Mouse (Mus musculus): ENCODE measurements at regions not wholly inside any gene's neighbourhood (a gene's known extent, or its start where the extent isn't known, plus 50 kb on each side); places are given as distances from the start of the nearest gene placed in this dataset.

DNA sequence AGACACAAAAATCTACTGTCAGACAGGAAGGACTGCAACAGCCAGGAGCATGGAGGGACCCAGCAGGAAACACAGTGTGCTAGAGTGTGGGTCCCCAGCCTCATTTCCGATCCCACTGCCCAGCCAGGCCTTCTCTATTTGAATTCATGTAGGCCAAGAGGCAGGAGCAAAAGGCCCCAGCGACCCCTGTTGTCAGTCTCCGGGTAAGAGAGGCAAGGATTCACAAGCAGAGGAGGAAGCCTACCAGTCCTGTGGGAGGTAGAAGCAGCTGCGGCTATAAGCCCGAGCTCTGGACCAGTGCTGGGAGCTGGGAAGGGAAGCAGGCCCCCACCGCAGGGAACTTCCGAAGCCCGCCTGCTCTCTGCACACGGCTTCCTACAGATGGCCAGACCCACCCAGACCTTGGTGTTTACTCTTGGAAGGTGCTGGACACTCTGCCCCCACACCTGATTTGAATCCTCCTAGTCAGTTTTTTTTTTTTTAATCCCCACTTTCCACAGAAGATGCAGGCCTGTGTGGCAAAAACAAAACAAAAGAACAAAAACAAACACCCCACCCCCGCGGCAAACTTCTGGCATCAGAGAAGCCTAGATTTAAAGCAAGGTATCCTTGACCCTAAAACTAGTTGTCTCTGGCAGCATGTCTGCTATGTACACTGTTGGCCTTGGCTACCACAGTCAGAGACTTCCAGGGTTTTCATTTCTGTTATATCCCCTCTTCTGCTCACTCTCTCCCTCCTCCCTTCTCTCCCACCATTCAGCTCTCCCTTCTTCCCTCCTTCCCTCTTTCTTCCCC lies 420.6 kb upstream of the Trpc7 start:
- no peaks in the 10 kb centered on the region for H3K27me3 ChIP-seq
- no peak overlapping the region for H3K4me2 ChIP-seq
- WGBS = 25% methylated on average over 11 of the region's 11 CpGs
- ATAC-seq = no peak; the same call in 1 of the 2 replicates
- no peaks in the 10 kb centered on the region for H3K9me3 ChIP-seq (replicated peaks)
- H3K9ac ChIP-seq = no peak overlapping the region
- H3K27ac ChIP-seq = no peak overlapping the region
- H3K4me1 ChIP-seq = peaks cover 23% of the 10 kb centered on the region
- no peaks in the 10 kb centered on the region for H3K36me3 ChIP-seq (ENCODE audit: poor library complexity, severe bottlenecking)
- no peak overlapping the region for H3K4me3 ChIP-seq

DNA sequence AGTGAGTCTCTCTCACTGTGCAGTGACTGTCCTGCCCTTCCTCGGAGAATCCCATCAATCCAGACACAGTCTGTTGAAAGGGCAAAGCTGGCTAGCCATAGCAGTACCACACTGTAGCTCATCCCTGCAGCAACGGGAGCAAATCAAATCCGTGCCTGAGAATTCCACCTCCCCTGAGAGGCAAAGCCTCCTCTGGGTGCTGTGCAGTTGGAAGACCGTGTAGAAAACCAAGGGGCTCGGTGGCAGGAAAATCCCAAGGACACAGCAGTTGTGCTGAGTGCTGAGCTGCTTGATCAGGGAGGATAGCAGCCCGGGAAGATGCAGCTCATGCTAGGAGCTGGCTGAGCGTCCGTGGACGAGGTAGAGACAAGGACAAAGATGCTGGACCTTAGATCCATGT lies 418.7 kb upstream of the Trpc7 start:
- peaks cover 23% of the 10 kb centered on the region for H3K4me1 ChIP-seq
- 36% methylated on average over 9 of the region's 9 CpGs for WGBS

DNA sequence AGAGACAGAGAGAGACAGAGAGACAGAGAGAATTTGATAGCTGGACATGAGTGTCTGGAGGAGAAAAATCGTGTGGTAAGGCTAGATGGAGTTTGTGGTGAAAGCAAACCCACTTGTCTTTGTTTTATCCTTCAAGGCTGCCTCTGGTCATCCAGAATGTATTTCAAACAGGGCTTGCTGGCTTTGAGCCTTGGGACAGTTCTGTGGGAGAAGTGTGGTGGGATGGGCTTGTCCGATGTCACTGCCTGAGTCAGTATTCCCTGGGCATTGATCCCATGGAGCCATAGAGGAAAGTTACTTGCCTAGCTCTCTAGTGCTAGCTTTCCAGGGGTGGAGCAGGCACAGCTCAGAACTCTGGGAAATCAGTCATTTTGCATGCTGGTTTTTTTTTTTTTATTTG lies 417.9 kb upstream of the Trpc7 start:
- Histone ChIP-seq H3K27ac (no peak overlapping the region), H3K27me3 (no peaks in the 10 kb centered on the region), H3K4me2 (no peak overlapping the region), H3K4me1 (peaks cover 23% of the 10 kb centered on the region), H3K4me3 (no peak overlapping the region), H3K9ac (no peak overlapping the region), H3K9me3 (replicated peaks) (no peaks in the 10 kb centered on the region; the same call in 1 of the 2 replicates), H3K36me3 (ENCODE audit: poor library complexity, severe bottlenecking) (no peaks in the 10 kb centered on the region)
- no peak for ATAC-seq
- 42% methylated on average over 2 of the region's 2 CpGs for WGBS

More for the DNA sequence above, 418.7 kb upstream of the Trpc7 start:
- no peak overlapping the region for H3K4me2 ChIP-seq
- H3K36me3 ChIP-seq (ENCODE audit: poor library complexity, severe bottlenecking) = no peaks in the 10 kb centered on the region
- H3K27ac ChIP-seq = no peak overlapping the region
- ATAC-seq = no peak
- no peak overlapping the region for H3K4me3 ChIP-seq
- no peaks in the 10 kb centered on the region for H3K27me3 ChIP-seq
- no peaks in the 10 kb centered on the region; the same call in 1 of the 2 replicates for H3K9me3 ChIP-seq (replicated peaks)
- H3K9ac ChIP-seq = no peak overlapping the region

DNA sequence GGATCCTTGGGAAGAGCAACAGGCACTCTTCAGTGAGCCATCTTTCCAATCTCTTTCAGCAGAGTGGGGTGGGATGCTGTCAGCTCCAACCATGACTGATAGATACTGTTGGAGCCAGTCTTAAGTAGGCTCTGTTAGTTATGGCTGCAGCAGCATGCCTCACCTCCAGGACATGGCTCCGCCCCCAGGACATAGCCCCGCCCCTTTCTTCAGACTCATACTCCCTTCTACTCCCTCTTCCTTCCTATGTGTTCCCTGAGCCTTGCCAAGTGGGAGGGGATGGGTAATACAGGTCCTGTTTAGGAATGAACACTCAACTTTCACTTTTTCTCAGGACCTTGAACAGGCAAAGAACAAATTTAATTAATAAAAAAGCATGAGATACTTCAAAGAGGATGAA lies 415.4 kb upstream of the Trpc7 start:
- H3K27me3 ChIP-seq = no peaks in the 10 kb centered on the region
- H3K27ac ChIP-seq = no peak overlapping the region
- H3K4me3 ChIP-seq = no peak overlapping the region
- H3K9ac ChIP-seq = no peak overlapping the region
- ATAC-seq = no peak
- no peak overlapping the region for H3K4me2 ChIP-seq
- H3K36me3 ChIP-seq (ENCODE audit: poor library complexity, severe bottlenecking) = no peaks in the 10 kb centered on the region
- H3K4me1 ChIP-seq = peaks cover 19% of the 10 kb centered on the region
- 62% methylated on average over 2 of the region's 2 CpGs for WGBS
- no peaks in the 10 kb centered on the region; the same call in 1 of the 2 replicates for H3K9me3 ChIP-seq (replicated peaks)

DNA sequence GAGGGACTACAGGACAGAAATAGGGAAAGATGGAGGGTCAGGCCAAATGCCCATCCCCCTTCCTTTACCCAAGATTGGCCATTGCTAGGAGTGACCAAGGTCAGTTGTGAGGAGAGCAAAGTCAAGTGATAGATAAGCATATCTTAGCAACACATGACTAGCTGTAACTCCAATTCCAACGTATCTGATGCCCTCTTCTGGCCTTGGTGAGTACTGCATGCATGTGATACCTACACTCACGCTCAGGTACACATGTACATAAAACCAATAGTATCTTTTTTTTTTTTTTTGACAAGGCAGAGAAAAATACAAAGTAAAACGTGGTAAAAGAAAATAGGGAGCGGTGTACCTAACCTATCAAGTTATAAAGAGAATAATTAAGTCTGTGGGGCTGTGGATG lies 413.8 kb upstream of the Trpc7 start:
- no peak overlapping the region for H3K4me2 ChIP-seq
- 92% methylated on average over 4 of the region's 4 CpGs for WGBS

DNA sequence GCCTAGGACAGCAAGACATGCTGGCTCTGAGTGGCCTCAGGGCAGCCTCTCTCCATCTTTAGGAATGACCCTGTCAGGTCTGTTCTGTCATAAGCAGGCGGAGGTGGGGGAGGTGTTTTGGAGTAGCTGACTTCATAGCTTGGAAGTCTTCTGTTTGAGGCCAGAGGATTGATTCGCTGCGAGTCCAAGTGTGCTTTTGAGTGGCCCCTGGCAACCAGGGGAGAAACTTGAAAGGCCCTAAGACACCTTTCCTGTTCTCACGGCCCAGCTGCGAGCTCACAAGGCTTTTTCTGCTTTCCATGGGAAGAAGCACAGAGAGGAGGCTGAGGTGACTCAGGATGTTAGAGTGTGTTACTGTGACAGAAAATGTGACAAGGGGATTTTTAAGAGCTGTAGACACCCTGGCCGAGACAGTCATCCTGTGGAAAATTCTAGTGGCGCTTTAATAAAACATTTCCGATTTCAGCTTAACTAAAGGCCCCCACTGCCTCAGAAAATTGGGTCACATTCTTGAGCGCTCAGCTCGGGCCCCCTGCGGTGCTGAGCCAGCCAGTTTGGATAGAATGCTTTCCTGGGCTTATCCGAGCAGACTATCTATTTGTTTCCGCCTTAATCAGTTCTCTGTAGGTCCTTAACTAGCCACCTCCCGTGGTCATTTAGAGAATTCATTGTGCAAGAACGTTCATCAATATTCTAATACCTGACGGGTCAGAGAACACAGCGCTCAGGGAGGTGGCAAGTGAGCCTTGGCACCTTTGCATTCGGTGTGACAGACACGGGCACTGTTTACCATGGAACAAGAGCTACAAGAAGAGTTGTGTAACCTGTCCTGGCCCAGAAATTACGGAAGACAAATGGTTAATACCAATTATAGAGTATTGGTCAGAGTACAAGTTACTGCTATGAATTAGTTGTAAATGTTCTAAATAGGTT lies 412.4 kb upstream of the Trpc7 start:
- no peak for ATAC-seq
- H3K27ac ChIP-seq = no peak overlapping the region
- H3K36me3 ChIP-seq (ENCODE audit: poor library complexity, severe bottlenecking) = no peaks in the 10 kb centered on the region
- no peak overlapping the region for H3K4me3 ChIP-seq
- peak overlapping the region; percentile 18; the same call in 1 of the 2 replicates for H3K4me2 ChIP-seq
- H3K9me3 ChIP-seq (replicated peaks) = no peaks in the 10 kb centered on the region; the same call in 1 of the 2 replicates
- peaks cover 6% of the 10 kb centered on the region; the same call in 1 of the 2 replicates for H3K4me1 ChIP-seq
- 8% methylated on average over 20 of the region's 20 CpGs for WGBS
- no peaks in the 10 kb centered on the region for H3K27me3 ChIP-seq
- no peak overlapping the region for H3K9ac ChIP-seq

More for the DNA sequence above, 413.8 kb upstream of the Trpc7 start:
- Histone ChIP-seq H3K4me1 (peaks cover 12% of the 10 kb centered on the region; the same call in 1 of the 2 replicates), H3K4me3 (no peak overlapping the region), H3K27ac (no peak overlapping the region), H3K27me3 (no peaks in the 10 kb centered on the region), H3K36me3 (ENCODE audit: poor library complexity, severe bottlenecking) (no peaks in the 10 kb centered on the region), H3K9me3 (replicated peaks) (no peaks in the 10 kb centered on the region; the same call in 1 of the 2 replicates), H3K9ac (no peak overlapping the region)
- no peak for ATAC-seq

GRCm38 (mm10) chr13:57305586-57305985 lies 409.8 kb upstream of the Trpc7 start:
- Histone ChIP-seq H3K4me1 (peaks cover 6% of the 10 kb centered on the region; the same call in 1 of the 2 replicates), H3K9ac (no peak overlapping the region), H3K4me3 (no peak overlapping the region), H3K9me3 (replicated peaks) (no peaks in the 10 kb centered on the region; the same call in 1 of the 2 replicates), H3K4me2 (no peak overlapping the region), H3K36me3 (ENCODE audit: poor library complexity, severe bottlenecking) (no peaks in the 10 kb centered on the region), H3K27me3 (no peaks in the 10 kb centered on the region), H3K27ac (no peak overlapping the region)
- WGBS = 94% methylated on average over 7 of the region's 7 CpGs
- no peak for ATAC-seq

GRCm38 (mm10) chr13:57303805-57304204 lies 408.0 kb upstream of the Trpc7 start:
- H3K9ac ChIP-seq = no peak overlapping the region
- H3K9me3 ChIP-seq (replicated peaks) = no peaks in the 10 kb centered on the region
- H3K27ac ChIP-seq = no peak overlapping the region
- 81% methylated on average over 2 of the region's 2 CpGs for WGBS
- H3K36me3 ChIP-seq (ENCODE audit: poor library complexity, severe bottlenecking) = no peaks in the 10 kb centered on the region
- H3K4me3 ChIP-seq = no peak overlapping the region
- H3K4me1 ChIP-seq = peaks cover 6% of the 10 kb centered on the region; the same call in 1 of the 2 replicates
- no peaks in the 10 kb centered on the region for H3K27me3 ChIP-seq
- no peak overlapping the region for H3K4me2 ChIP-seq
- no peak for ATAC-seq

DNA sequence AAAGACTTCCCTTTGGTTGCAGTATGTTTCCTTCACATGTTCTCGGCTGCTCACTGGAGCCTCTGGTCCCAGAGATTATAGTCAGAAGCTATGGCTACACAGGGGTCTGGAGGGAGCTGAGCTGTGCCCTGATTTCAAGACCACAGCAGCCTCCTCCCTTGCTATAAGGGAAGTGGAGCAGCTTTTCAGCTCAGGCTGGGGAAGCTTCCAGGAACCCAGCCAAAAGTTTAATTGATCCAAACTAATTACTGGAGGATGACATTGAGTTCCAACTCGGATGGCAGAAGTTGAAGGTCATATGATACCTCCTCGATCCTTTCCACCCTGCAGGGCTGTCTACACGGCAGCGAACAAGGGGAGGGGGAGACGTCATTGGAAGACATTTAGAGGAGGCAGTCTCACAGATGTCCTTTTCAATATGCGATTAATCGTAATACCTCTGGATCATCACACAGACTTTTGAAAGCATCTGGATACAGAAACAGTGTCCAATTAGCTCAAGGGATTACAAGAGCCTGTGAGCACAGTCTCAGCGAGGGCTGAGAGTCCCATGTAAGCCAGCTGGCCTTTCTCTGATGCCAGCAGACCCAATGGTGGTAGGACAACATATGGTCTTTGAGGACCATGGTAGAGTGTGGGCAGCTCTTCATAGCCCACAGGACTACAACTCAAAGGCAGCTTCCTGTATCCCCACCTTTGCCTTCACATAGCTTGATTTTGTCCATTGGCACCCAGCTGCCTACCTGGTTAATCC lies 396.1 kb upstream of the Trpc7 start:
- ATAC-seq = no peak
- H3K9me3 ChIP-seq (replicated peaks) = no peaks in the 10 kb centered on the region
- H3K9ac ChIP-seq = no peak overlapping the region
- no peak overlapping the region for H3K4me2 ChIP-seq
- no peak overlapping the region for H3K27ac ChIP-seq
- no peak overlapping the region for H3K4me3 ChIP-seq
- H3K36me3 ChIP-seq (ENCODE audit: poor library complexity, severe bottlenecking) = no peaks in the 10 kb centered on the region
- WGBS = 70% methylated on average over 9 of the region's 9 CpGs
- no peaks in the 10 kb centered on the region for H3K27me3 ChIP-seq
- H3K4me1 ChIP-seq = no peaks in the 10 kb centered on the region

DNA sequence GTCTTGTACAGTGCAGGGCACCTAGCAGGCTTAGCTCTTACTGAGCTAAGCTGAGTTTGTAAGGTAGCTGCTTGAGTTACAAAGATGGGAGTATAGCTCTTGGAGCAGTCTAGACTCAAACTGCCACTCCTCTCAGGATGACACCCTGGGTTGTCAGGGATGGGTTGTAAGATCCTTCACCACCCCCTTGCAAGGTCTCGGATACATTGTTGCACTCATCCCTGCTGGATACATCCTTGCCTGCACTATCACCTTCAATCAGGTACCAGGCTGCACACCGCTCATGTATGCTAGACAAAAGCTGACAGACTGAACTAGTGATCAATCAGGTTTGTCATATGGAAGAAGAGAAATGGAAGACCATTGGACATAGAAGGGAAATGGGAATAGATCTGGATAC lies 390.4 kb upstream of the Trpc7 start:
- WGBS = 92% methylated on average over 2 of the region's 2 CpGs

GRCm38 (mm10) chr13:57282816-57283215 lies 387.0 kb upstream of the Trpc7 start:
- WGBS = 51% methylated on average over 8 of the region's 8 CpGs
- H3K4me1 ChIP-seq = peaks cover 6% of the 10 kb centered on the region; the same call in 1 of the 2 replicates
- H3K27me3 ChIP-seq = no peaks in the 10 kb centered on the region; the same call in 1 of the 2 replicates
- no peaks in the 10 kb centered on the region for H3K36me3 ChIP-seq (ENCODE audit: poor library complexity, severe bottlenecking)
- no peak overlapping the region for H3K27ac ChIP-seq
- H3K4me3 ChIP-seq = no peak overlapping the region
- H3K4me2 ChIP-seq = no peak overlapping the region
- H3K9ac ChIP-seq = no peak overlapping the region
- ATAC-seq = no peak
- no peaks in the 10 kb centered on the region for H3K9me3 ChIP-seq (replicated peaks)

More for the DNA sequence above, 390.4 kb upstream of the Trpc7 start:
- no peak overlapping the region for H3K9ac ChIP-seq
- H3K27me3 ChIP-seq = no peaks in the 10 kb centered on the region; the same call in 1 of the 2 replicates
- no peaks in the 10 kb centered on the region for H3K36me3 ChIP-seq (ENCODE audit: poor library complexity, severe bottlenecking)
- H3K4me3 ChIP-seq = no peak overlapping the region
- H3K9me3 ChIP-seq (replicated peaks) = no peaks in the 10 kb centered on the region
- no peak for ATAC-seq
- no peak overlapping the region for H3K27ac ChIP-seq
- H3K4me1 ChIP-seq = peaks cover 6% of the 10 kb centered on the region; the same call in 1 of the 2 replicates
- H3K4me2 ChIP-seq = no peak overlapping the region

All from forebrain, embryonic 13.5 days (tissue).